ENCODE assay signal across 14 mouse cellular contexts in genomic region chr19:59114152-59114551, GRCm38 (mm10). TPM values are rescaled to one million over a fixed set of nuclear protein-coding genes. Genes with fewer than 3 reads are reported as not detected.
DNase-seq lines count a peak whose midpoint lies in the region; ATAC-seq and TF ChIP-seq lines count a peak whose summit lies in the region.
"Had no signal": no experiment of that assay in that cellular context is flagged by ENCODE, and none has a peak within 500 bp of the region (broad histone marks: within the 10 kb centered on the region; RNA-seq: fewer than 3 reads in every experiment).

No protein-coding gene starts in this region.

- H3K9me3 ChIP-seq in liver, postnatal 0 days (ENCODE audit: low read length), result no peaks in the 10 kb centered on the region
- H3K9me3 ChIP-seq in liver, embryonic 12.5 days (replicated peaks), result no peaks in the 10 kb centered on the region
- H3K9me3 ChIP-seq: kidney, embryonic 15.5 days; lung, embryonic 15.5 days had no signal

- no peak for DNase-seq in liver, postnatal 0 days
- peak; percentile 18 for DNase-seq in CD4-positive, CD25-positive, alpha-beta regulatory T cell, adult 2 months (ENCODE audit: low read depth, low spot score)
- DNase-seq in layer of hippocampus, adult 9-10 months (ENCODE audit: low spot score), result no peak
- DNase-seq in left cerebral cortex, adult 18-20 months (ENCODE audit: low spot score in 2 of 2), result no peak
- DNase-seq: gastrocnemius, postnatal 10 days had no signal

- H3K27ac ChIP-seq in liver, postnatal 0 days (ENCODE audit: low read depth), result no peak overlapping the region
- H3K27ac ChIP-seq in liver, embryonic 12.5 days, result no peak overlapping the region
- H3K27ac ChIP-seq in bone marrow macrophage, adult 2 months (ENCODE audit: insufficient read depth, low read depth, low read length), result no peak overlapping the region
- H3K27ac ChIP-seq: kidney, embryonic 15.5 days; left cerebral cortex, adult 2 months; lung, embryonic 15.5 days had no signal

- no peaks in the 10 kb centered on the region for H3K79me2 ChIP-seq in myocyte (ENCODE audit: control insufficient read depth, insufficient read depth)

- no peak for TF ChIP-seq EP300 in liver, postnatal 0 days (IDR thresholded peaks at IDR 0.05; ENCODE audit: low read depth)

- no peaks in the 10 kb centered on the region for H3K27me3 ChIP-seq in liver, postnatal 0 days (ENCODE audit: insufficient read depth, low read length)
- H3K27me3 ChIP-seq in liver, embryonic 12.5 days (replicated peaks), result 0 out of 2 replicates have a peak, but pooled peaks cover 4% of the 10 kb centered on the region
- no peaks in the 10 kb centered on the region for H3K27me3 ChIP-seq in myocyte (ENCODE audit: control insufficient read depth, insufficient read depth, insufficient read length)
- H3K27me3 ChIP-seq: lung, embryonic 15.5 days had no signal

- 47% methylated on average over 4 of the region's 4 CpGs for WGBS in liver, postnatal 0 days (ENCODE audit: insufficient replicate concordance)
- WGBS in liver, embryonic 12.5 days (ENCODE audit: insufficient replicate concordance), result 59% methylated on average over 4 of the region's 4 CpGs

- H3K36me3 ChIP-seq in liver, postnatal 0 days (replicated peaks; ENCODE audit: insufficient read depth, low read length), result no peaks in the 10 kb centered on the region
- no peaks in the 10 kb centered on the region for H3K36me3 ChIP-seq in liver, embryonic 12.5 days
- H3K36me3 ChIP-seq in myocyte (ENCODE audit: control insufficient read depth, insufficient read depth), result no peaks in the 10 kb centered on the region
- H3K36me3 ChIP-seq: kidney, embryonic 15.5 days; lung, embryonic 15.5 days had no signal

- no peak for ATAC-seq in liver, postnatal 0 days
- no peak for ATAC-seq in liver, embryonic 12.5 days
- ATAC-seq: Patski had no signal

- no peak overlapping the region for H3K4me3 ChIP-seq in liver, postnatal 0 days (ENCODE audit: low read depth, low read length)
- H3K4me3 ChIP-seq in liver, embryonic 12.5 days, result no peak overlapping the region
- peak overlapping the region; percentile 43 for H3K4me3 ChIP-seq in bone marrow macrophage, adult 2 months (ENCODE audit: insufficient read depth, low read length)
- no peak overlapping the region for H3K4me3 ChIP-seq in myocyte
- H3K4me3 ChIP-seq: kidney, embryonic 15.5 days; left cerebral cortex, adult 2 months; lung, embryonic 15.5 days had no signal

- peak overlapping the region; percentile 35; the same call in 1 of the 2 replicates for H3K4me2 ChIP-seq in liver, postnatal 0 days (ENCODE audit: low read depth, low read length)
- H3K4me2 ChIP-seq in liver, embryonic 12.5 days, result no peak overlapping the region
- H3K4me2 ChIP-seq in myocyte (ENCODE audit: low read depth), result peak overlapping the region; percentile 66
- H3K4me2 ChIP-seq: kidney, embryonic 15.5 days; lung, embryonic 15.5 days had no signal

- no peak for TF ChIP-seq CTCF in liver, postnatal 0 days (IDR thresholded peaks at IDR 0.05; ENCODE audit: low read depth)
- no peak for TF ChIP-seq CTCF in bone marrow macrophage, adult 2 months (IDR thresholded peaks at IDR 0.05; ENCODE audit: low read depth, low read length)

- no peak overlapping the region for H3ac ChIP-seq in myocyte (ENCODE audit: control insufficient read depth, insufficient read length)

- H3K4me1 ChIP-seq in liver, postnatal 0 days (ENCODE audit: insufficient read depth), result no peaks in the 10 kb centered on the region
- H3K4me1 ChIP-seq in liver, embryonic 12.5 days, result no peaks in the 10 kb centered on the region
- peaks cover 4% of the 10 kb centered on the region; the same call in 1 of the 2 replicates for H3K4me1 ChIP-seq in bone marrow macrophage, adult 2 months (ENCODE audit: control insufficient read depth, insufficient read depth, low read length)
- H3K4me1 ChIP-seq: kidney, embryonic 15.5 days; lung, embryonic 15.5 days had no signal

- H3K9ac ChIP-seq in liver, postnatal 0 days (replicated peaks), result no peak overlapping the region
- H3K9ac ChIP-seq in liver, embryonic 12.5 days, result no peak overlapping the region
- H3K9ac ChIP-seq: kidney, embryonic 15.5 days; lung, embryonic 15.5 days had no signal

- no peak for TF ChIP-seq POLR2A in bone marrow macrophage, adult 2 months (IDR thresholded peaks at IDR 0.05; ENCODE audit: borderline replicate concordance, low read depth, low read length)
- TF ChIP-seq POLR2A in myocyte (IDR thresholded peaks at IDR 0.05; ENCODE audit: insufficient read length, low read depth), result no peak

TF ChIP-seq in myocyte, 11 proteins besides CTCF, POLR2A, EP300 and RAD21:
- no peak for TF ChIP-seq CEBPB (IDR thresholded peaks at IDR 0.05; ENCODE audit: insufficient read depth, poor library complexity, severe bottlenecking)
- TF ChIP-seq TCF12 (IDR thresholded peaks at IDR 0.05; ENCODE audit: insufficient read depth, poor library complexity, severe bottlenecking), result no peak
- TF ChIP-seq MYOD1 (IDR thresholded peaks at IDR 0.05; ENCODE audit: control insufficient read depth in 1 of 3, insufficient read length in 2 of 3, low read depth in 2 of 3), result no peak
- no peak for TF ChIP-seq E2F4 (IDR thresholded peaks at IDR 0.05; ENCODE audit: insufficient read depth)
- TF ChIP-seq POLR2AphosphoS2 (IDR thresholded peaks at IDR 0.05; ENCODE audit: insufficient read length, low read depth), result no peak
- no peak for TF ChIP-seq REST (IDR thresholded peaks at IDR 0.05; ENCODE audit: insufficient read depth, insufficient read length)
- no peak for TF ChIP-seq MYOG (IDR thresholded peaks at IDR 0.05; ENCODE audit: control insufficient read depth in 1 of 3, insufficient read depth in 1 of 3, insufficient read length in 2 of 3, low read depth in 2 of 3)

RNA-seq across cellular contexts. Expression of gene Shtn1, which starts 38.3 kb away (rescaled TPM):
- 2.5 and 2.9 TPM in 2 replicates for polyA plus RNA-seq in liver, postnatal 0 days (2015; fragmentation: Nextera tagmentation; extraction: Ambion mirVana)
- polyA plus RNA-seq in liver, embryonic 12.5 days (2016; fragmentation: Nextera tagmentation; extraction: Ambion mirVana), result 0.47 and 0.57 TPM in 2 replicates
- polyA plus RNA-seq in bone marrow macrophage, adult 2 months (2012; ENCODE audit: insufficient read depth, insufficient read length, missing spikeins), result 79.0 and 83.6 TPM in 2 replicates
- 0.10 TPM for polyA plus RNA-seq in myocyte (2012; fragmentation: generic; extraction: Trizol)
- 10 to 100 TPM; 18.7 to 19.7 TPM for total RNA-seq in left cerebral cortex, adult 18-20 months (2021)

RNA-seq across cellular contexts. Expression of gene Vax1, which starts 55.7 kb away (rescaled TPM):
- not detected in 2 replicates for polyA plus RNA-seq in liver, postnatal 0 days (2015; fragmentation: Nextera tagmentation; extraction: Ambion mirVana)
- polyA plus RNA-seq in liver, embryonic 12.5 days (2016; fragmentation: Nextera tagmentation; extraction: Ambion mirVana), result not detected in 2 replicates
- polyA plus RNA-seq in bone marrow macrophage, adult 2 months (2012; ENCODE audit: insufficient read depth, insufficient read length, missing spikeins), result not detected in 2 replicates
- polyA plus RNA-seq in myocyte (2012; fragmentation: generic; extraction: Trizol), result not detected
- 1 to 10 TPM; 2.0 to 2.4 TPM for total RNA-seq in left cerebral cortex, adult 18-20 months (2021)
- total RNA-seq: common myeloid progenitor, adult 5-6 weeks; gastrocnemius, postnatal 10 days; heart, postnatal 25 days had no signal
- polyA plus RNA-seq: kidney, embryonic 15.5 days; lung, embryonic 15.5 days; Patski had no signal

Comparison
In these comparisons a context has a peak if more than half of its experiments do, and no peak if none do; other contexts are left out.
1. RNA of gene Shtn1, which starts 38.3 kb away (polyA plus RNA-seq): 79.0 to 83.6 TPM in bone marrow macrophage, adult 2 months; 2.5 to 2.9 TPM in liver, postnatal 0 days, 0.47 to 0.57 TPM in liver, embryonic 12.5 days and 0.10 TPM in myocyte (single experiment); every median in the first group is over 10 times any median in the second.